Mouse (Mus musculus) lung, postnatal 0 days (tissue): ENCODE results near the gene Gm5617. TPM values are rescaled to one million over a fixed set of nuclear protein-coding genes. Genes with fewer than 3 reads are reported as not detected.

Experiments
- ATAC-seq: fragments of 200-750 bp; cut with Nextera tagmentation; 2 replicates; pipeline ENCODE4 v1.8.0; 2017; ENCODE audit warnings: moderate library complexity
- DNase-seq: peaks from one replicate; pipeline ENCODE4 v3.0.0-alpha.2; 2016; ENCODE audit warnings: low spot score
- H3K27ac ChIP-seq: fragments of 300-500 bp; sonication (generic); 2 replicates; pipeline ENCODE4 v1.5.1; 2014; ENCODE audit warnings: antibody characterized with exemption, mild to moderate bottlenecking, low read length, mixed read lengths
- H3K27me3 ChIP-seq: fragments of 300-500 bp; sonication (generic); replicated peaks from 2 replicates; pipeline ENCODE4 v1.6.1; 2014; ENCODE audit warnings: low read length, mixed read lengths; ENCODE audit not compliant: insufficient read depth
- H3K36me3 ChIP-seq: fragments of 300-500 bp; sonication (generic); 2 replicates; pipeline ENCODE4 v1.6.1; 2014; ENCODE audit warnings: low read length, mixed read lengths; ENCODE audit not compliant: insufficient read depth
- H3K4me1 ChIP-seq: fragments of 300-500 bp; sonication (generic); 2 replicates; pipeline ENCODE4 v1.6.1; 2014; ENCODE audit warnings: antibody characterized with exemption, low read depth, low read length, mixed read lengths; ENCODE audit not compliant: insufficient read depth
- H3K4me2 ChIP-seq: fragments of 300-500 bp; sonication (generic); replicated peaks from 2 replicates; pipeline ENCODE4 v1.6.1; 2014; ENCODE audit warnings: low read depth, mild to moderate bottlenecking, low read length, moderate library complexity, mixed read lengths
- H3K4me3 ChIP-seq: fragments of 300-500 bp; sonication (generic); 2 replicates; pipeline ENCODE4 v1.5.1; 2014; ENCODE audit warnings: low read depth, low read length
- H3K9ac ChIP-seq: fragments of 300-500 bp; sonication (generic); replicated peaks from 2 replicates; pipeline ENCODE4 v1.6.1; 2014; ENCODE audit warnings: low read depth, mild to moderate bottlenecking
- H3K9me3 ChIP-seq: fragments of 300-500 bp; sonication (generic); 2 replicates; pipeline ENCODE4 v1.6.1; 2016; ENCODE audit warnings: low read length, mixed read lengths
- CTCF ChIP-seq: IDR thresholded peaks from 2 replicates; pipeline ENCODE4 v1.5.1; 2016; ENCODE audit warnings: antibody characterized with exemption, mild to moderate bottlenecking
- EP300 ChIP-seq: IDR thresholded peaks from 2 replicates; pipeline ENCODE4 v1.6.1; 2016; ENCODE audit warnings: antibody characterized with exemption, mild to moderate bottlenecking, control low read depth
- WGBS: fragments of 180-500 bp; shearing (Covaris S2); extraction: QIAGEN DNeasy Blood & Tissue Kit; methylation state at CpG from one replicate; pipeline ENCODE4 v1.1.7; 2014; 5-methylcytosine and 5-hydroxymethylcytosine counted together
- polyA plus RNA-seq: library from polyadenylated mRNA; unstranded; fragments of >200 nt; fragmentation: Nextera tagmentation; extraction: Ambion mirVana; gene quantifications from 2 replicates; pipeline ENCODE4 v1.2.1, GENCODE M21; 2015

Gene Gm5617
- polyA plus RNA-seq: 48.9 and 52.2 TPM in 2 replicates

DNA sequence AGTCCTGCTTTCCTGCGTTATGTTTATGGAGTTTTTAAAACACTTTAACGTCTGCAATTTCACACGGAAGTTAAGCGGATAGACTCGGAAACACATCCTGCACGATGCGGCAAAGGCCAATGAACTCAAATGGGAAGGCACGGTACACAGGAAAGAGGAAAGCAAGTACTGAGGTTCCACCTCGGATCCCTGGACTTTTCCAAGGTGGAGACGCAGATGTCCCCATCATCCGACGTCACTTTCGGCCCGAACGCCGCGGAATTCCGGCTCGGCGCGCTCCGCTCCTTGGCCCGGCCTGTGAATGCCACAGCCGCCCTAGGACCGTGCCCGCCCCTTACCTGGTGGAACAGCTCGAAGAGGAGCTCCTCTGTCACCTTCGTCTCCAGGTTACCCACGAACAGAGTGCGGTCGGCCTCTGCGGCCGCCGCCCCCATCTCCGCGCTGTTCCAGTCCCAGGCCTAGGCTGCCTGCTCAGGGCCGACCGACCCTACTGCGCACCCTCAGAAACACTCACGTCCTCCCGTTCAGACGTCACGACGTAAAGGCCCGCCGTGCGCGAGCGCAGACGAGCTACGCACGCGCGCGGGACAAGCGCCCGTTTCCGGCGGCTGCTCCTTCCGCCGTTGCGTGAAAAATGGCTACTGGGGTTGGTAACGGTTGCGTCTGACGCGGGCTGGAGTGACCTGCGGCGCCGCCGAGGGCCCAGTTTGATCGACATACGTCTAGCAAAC is at the start of gene Gm5617, which contains the start of gene Rbm7:
Gene Gm5617, plus strand, starts transcription at position 626 of the 731 bp plus-strand sequence.
Gene Rbm7, minus strand, starts transcription at position 483 of the 731 bp plus-strand sequence.
- WGBS: under 1% methylated on average over 72 of the region's 72 CpGs
- peak within 1 kb of the TSS; percentile 90 for H3K27ac ChIP-seq
- TF ChIP-seq CTCF (no peak), EP300 (no peak)
- peaks cover 21% of the 10 kb centered on the region; the same call in 1 of the 2 replicates for H3K36me3 ChIP-seq
- H3K4me1 ChIP-seq: peaks cover 12% of the 10 kb centered on the region; the same call in 1 of the 2 replicates
- ATAC-seq (peak; percentile 100), DNase-seq (peak; percentile 98)
- peak within 1 kb of the TSS; percentile 80 for H3K4me3 ChIP-seq
- peak within 1 kb of the TSS; percentile 80 for H3K4me2 ChIP-seq
- H3K9me3 ChIP-seq: no peaks in the 10 kb centered on the region
- H3K27me3 ChIP-seq: no peaks in the 10 kb centered on the region
- peak within 1 kb of the TSS; percentile 71 for H3K9ac ChIP-seq

DNA sequence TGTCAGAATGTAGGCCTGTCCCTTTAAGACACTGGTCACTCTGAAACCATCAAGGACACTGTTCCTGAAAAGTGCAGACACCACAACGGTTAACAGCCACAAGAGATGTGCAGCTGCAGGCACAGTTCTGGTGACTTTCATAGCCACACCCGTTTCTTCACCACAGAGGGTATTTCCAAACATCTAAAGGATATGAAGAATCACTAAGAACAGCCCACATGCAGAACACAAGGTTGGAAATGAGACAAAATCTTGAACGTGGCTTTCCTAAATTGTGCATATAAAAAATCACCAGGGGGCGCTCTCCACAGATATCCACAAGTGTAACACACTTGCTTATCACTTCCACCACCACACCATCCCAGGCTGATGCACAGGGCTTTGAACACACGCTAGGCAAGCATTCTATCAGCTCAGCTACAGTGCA is 47.4 kb upstream of the Gm5617 start:
- ATAC-seq: no peak
- no peaks in the 10 kb centered on the region for H3K27me3 ChIP-seq
- H3K4me3 ChIP-seq: no peak overlapping the region
- TF ChIP-seq CTCF (peak; percentile 67), EP300 (no peak)
- H3K36me3 ChIP-seq: no peaks in the 10 kb centered on the region
- no peak overlapping the region for H3K9ac ChIP-seq
- H3K9me3 ChIP-seq: no peaks in the 10 kb centered on the region
- peak; percentile 59 for DNase-seq
- no peak overlapping the region for H3K4me2 ChIP-seq
- WGBS: 26% methylated on average over 5 of the region's 5 CpGs
- no peaks in the 10 kb centered on the region for H3K4me1 ChIP-seq
- H3K27ac ChIP-seq: no peak overlapping the region

DNA sequence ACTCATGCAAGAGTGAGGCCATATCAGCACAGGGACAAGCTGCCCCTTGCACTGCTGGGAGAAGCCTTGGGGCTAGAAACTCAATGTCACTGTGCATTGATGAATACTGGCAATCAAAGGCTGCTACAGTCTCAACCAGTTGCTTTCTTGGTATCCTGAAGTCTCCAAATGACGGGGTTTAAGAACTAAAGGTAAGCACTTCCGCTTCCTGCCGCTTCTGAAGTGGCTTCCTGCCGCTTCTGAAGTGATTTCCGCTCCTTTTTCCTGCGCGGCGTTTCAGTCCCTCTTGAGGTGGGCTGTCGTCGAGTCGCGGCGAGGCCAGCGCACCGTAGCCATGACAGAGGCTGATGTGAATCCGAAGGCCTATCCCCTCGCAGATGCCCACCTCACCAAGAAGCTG is 45.2 kb upstream of the Gm5617 start:
- TF ChIP-seq CTCF (no peak), EP300 (no peak)
- no peak overlapping the region for H3K9ac ChIP-seq
- H3K9me3 ChIP-seq: no peaks in the 10 kb centered on the region
- 77% methylated on average over 17 of the region's 17 CpGs for WGBS
- H3K4me3 ChIP-seq: no peak overlapping the region
- DNase-seq (no peak), ATAC-seq (no peak)
- no peaks in the 10 kb centered on the region for H3K4me1 ChIP-seq
- H3K4me2 ChIP-seq: no peak overlapping the region
- no peaks in the 10 kb centered on the region for H3K36me3 ChIP-seq
- no peak overlapping the region for H3K27ac ChIP-seq
- no peaks in the 10 kb centered on the region for H3K27me3 ChIP-seq

DNA sequence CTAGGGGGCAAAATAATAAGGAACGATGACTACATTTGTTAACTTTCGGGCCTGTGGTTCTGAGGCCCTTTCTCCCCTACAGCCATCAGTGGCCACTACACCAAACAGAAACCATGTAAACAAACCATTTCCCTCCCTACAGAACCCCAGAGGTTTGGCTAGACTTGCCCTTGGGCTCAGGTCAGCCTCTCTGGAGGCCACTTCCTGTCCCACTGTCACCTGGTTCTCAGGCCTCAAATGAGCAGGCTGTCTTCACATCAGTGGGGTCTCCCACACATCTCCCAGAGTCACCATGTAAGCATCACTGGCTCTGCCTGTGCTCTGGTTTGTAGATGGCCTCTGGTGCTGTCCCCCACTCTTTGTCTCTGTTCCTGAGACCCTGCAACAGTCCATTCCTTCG is 39.3 kb upstream of the Gm5617 start:
- DNase-seq (no peak), ATAC-seq (no peak)
- no peak overlapping the region for H3K4me2 ChIP-seq
- H3K27ac ChIP-seq: no peak overlapping the region
- no peaks in the 10 kb centered on the region for H3K27me3 ChIP-seq
- H3K4me1 ChIP-seq: no peaks in the 10 kb centered on the region
- no peak for TF ChIP-seq EP300
- no peak for TF ChIP-seq CTCF
- no peaks in the 10 kb centered on the region for H3K9me3 ChIP-seq
- H3K9ac ChIP-seq: no peak overlapping the region
- 87% methylated on average over 3 of the region's 3 CpGs for WGBS
- H3K4me3 ChIP-seq: no peak overlapping the region
- H3K36me3 ChIP-seq: no peaks in the 10 kb centered on the region

DNA sequence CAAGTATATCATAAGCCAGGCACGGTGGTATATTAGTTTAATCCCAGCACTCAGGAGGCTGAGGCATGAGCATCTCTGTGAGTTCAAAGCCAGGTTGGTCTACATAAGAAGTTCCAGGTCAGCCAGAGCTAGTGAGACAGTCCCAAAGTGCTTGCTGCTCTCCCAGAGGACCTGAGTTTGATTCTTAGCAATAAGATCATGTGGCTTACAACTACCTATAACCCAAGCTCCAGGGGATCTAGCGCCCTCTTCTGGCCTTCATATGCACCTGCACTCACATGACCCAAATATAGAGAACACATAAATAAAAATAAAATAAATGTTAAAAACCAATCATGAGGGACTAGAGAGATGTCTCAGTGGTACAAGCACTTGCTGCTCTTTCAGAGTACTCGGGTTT is 36.4 kb upstream of the Gm5617 start:
- Histone ChIP-seq H3K4me1 (no peaks in the 10 kb centered on the region), H3K4me2 (no peak overlapping the region), H3K4me3 (no peak overlapping the region), H3K27ac (no peak overlapping the region), H3K27me3 (no peaks in the 10 kb centered on the region), H3K9ac (no peak overlapping the region), H3K36me3 (no peaks in the 10 kb centered on the region), H3K9me3 (no peaks in the 10 kb centered on the region)
- ATAC-seq: no peak
- 66% methylated on average over 3 of the region's 3 CpGs for WGBS
- peak; percentile 28 for TF ChIP-seq CTCF
- TF ChIP-seq EP300: no peak
- DNase-seq: no peak

DNA sequence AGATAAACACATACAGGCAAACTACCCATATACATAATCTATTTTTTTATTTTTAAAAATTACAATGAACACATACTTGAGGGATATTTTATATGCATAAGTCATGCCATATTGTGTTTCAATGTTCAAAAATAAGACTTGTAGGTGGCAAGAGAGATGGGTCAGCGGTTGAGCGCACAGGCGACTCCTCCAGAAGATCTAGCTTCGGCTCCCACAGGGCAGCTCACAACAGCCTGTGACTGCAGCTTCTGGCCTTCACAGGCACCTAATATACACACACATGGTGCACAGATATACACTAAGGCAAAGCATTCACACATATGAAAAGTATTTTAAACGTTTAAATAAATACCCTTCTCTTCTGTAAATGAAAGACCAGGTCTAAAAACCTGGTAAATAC is 35.9 kb upstream of the Gm5617 start:
- 83% methylated on average over 5 of the region's 5 CpGs for WGBS
- no peaks in the 10 kb centered on the region for H3K9me3 ChIP-seq
- no peaks in the 10 kb centered on the region for H3K27me3 ChIP-seq
- H3K27ac ChIP-seq: no peak overlapping the region
- ATAC-seq (no peak), DNase-seq (no peak)
- TF ChIP-seq EP300 (no peak), CTCF (no peak)
- H3K36me3 ChIP-seq: no peaks in the 10 kb centered on the region
- H3K4me2 ChIP-seq: no peak overlapping the region
- H3K4me1 ChIP-seq: no peaks in the 10 kb centered on the region
- H3K9ac ChIP-seq: no peak overlapping the region
- H3K4me3 ChIP-seq: no peak overlapping the region
